Comparison of ENCODE assay signal across 7 mouse cellular contexts in genomic region chr19:5510031-5511026, GRCm38 (mm10). TPM values are rescaled to one million over a fixed set of nuclear protein-coding genes. Genes with fewer than 3 reads are reported as not detected.
DNase-seq lines count a peak whose midpoint lies in the region; ATAC-seq lines count a peak whose summit lies in the region.

Gene Snx32 (minus strand): TSS chr19:5510538.

- peaks cover 10% of the 10 kb centered on the region for H3K4me1 ChIP-seq in intestine, embryonic 15.5 days (replicated peaks)
- H3K4me1 ChIP-seq in midbrain, embryonic 11.5 days (ENCODE audit: control insufficient read depth, insufficient read depth, low read length): peaks cover 12% of the 10 kb centered on the region

- peak; percentile 99 for DNase-seq in adrenal gland, adult 2 months
- peak; percentile 92 for DNase-seq in embryo, embryonic 11.5 days (ENCODE audit: low read depth, low spot score)
- peak; percentile 93 to 98 for DNase-seq in gastrocnemius, postnatal 36 days
- peak; percentile 97 to 98 for DNase-seq in left cerebral cortex, postnatal 36 days (ENCODE audit: low spot score in 2 of 2)
- peak; percentile 97 for DNase-seq in midbrain, embryonic 11.5 days (ENCODE audit: low spot score, missing footprints)
- peak; percentile 100 for DNase-seq in skeletal muscle tissue, adult 2 months (ENCODE audit: low read depth, low spot score)

- H3K4me2 ChIP-seq in intestine, embryonic 15.5 days (replicated peaks): peak within 1 kb of the TSS; percentile 87
- peak within 1 kb of the TSS; percentile 72 for H3K4me2 ChIP-seq in midbrain, embryonic 11.5 days

- no peaks in the 10 kb centered on the region for H3K9me3 ChIP-seq in intestine, embryonic 15.5 days
- peaks cover 3% of the 10 kb centered on the region; the same call in 1 of the 2 replicates for H3K9me3 ChIP-seq in midbrain, embryonic 11.5 days (ENCODE audit: control insufficient read depth, low read length)

- H3K4me3 ChIP-seq in intestine, embryonic 15.5 days (replicated peaks): peak within 1 kb of the TSS; percentile 52
- peak within 1 kb of the TSS; percentile 42 for H3K4me3 ChIP-seq in midbrain, embryonic 11.5 days (ENCODE audit: low read depth, low read length)

- 2% methylated on average over 47 of the region's 47 CpGs for WGBS in intestine, embryonic 15.5 days
- WGBS in midbrain, embryonic 11.5 days: 3% methylated on average over 47 of the region's 47 CpGs

- peak; percentile 99 for ATAC-seq in intestine, embryonic 15.5 days
- peak; percentile 100 for ATAC-seq in midbrain, embryonic 11.5 days (ENCODE audit: low FRiP score)

- peak within 1 kb of the TSS; percentile 54; the same call in 1 of the 2 replicates for H3K27ac ChIP-seq in intestine, embryonic 15.5 days
- H3K27ac ChIP-seq in midbrain, embryonic 11.5 days (ENCODE audit: low read depth, low read length): no peak within 1 kb of the TSS

- intact Hi-C loops in gastrocnemius, postnatal 36 days (cut with DNase I): no loop called here
- intact Hi-C loops in left cerebral cortex, postnatal 36 days (cut with DNase I): loop anchor here (2.0 kb wide), 1 partner anchor 20 kb away; the partner anchor contains the start of gene Cfl1

- H3K9ac ChIP-seq in intestine, embryonic 15.5 days: peak within 1 kb of the TSS; percentile 56
- H3K9ac ChIP-seq in midbrain, embryonic 11.5 days (ENCODE audit: low read length): peak within 1 kb of the TSS; percentile 68

- no peaks in the 10 kb centered on the region for H3K27me3 ChIP-seq in intestine, embryonic 15.5 days (replicated peaks)
- no peaks in the 10 kb centered on the region for H3K27me3 ChIP-seq in midbrain, embryonic 11.5 days (ENCODE audit: control insufficient read depth, insufficient read depth, low read length)

- H3K36me3 ChIP-seq in intestine, embryonic 15.5 days: no peaks in the 10 kb centered on the region
- no peaks in the 10 kb centered on the region for H3K36me3 ChIP-seq in midbrain, embryonic 11.5 days (ENCODE audit: control insufficient read depth, insufficient read depth, low read length)

RNA-seq across cellular contexts. Expression of gene Snx32, which starts in this region (rescaled TPM):
- total RNA-seq in adrenal gland, adult 2 months (2021): 10 to 100 TPM; 12.2 to 14.1 TPM
- polyA plus RNA-seq in adrenal gland, adult 2 months (2012; rRNA removed): 13.0 and 15.0 TPM in 2 replicates
- 1 to 10 TPM; 5.2 to 7.8 TPM for total RNA-seq in gastrocnemius, postnatal 36 days (2021)
- 7.2 and 8.0 TPM in 2 replicates for polyA plus RNA-seq in intestine, embryonic 15.5 days (2015; fragmentation: Nextera tagmentation; extraction: Ambion mirVana)
- total RNA-seq in left cerebral cortex, postnatal 36 days (2021): 10 to 100 TPM; 77.2 to 89.0 TPM
- polyA plus RNA-seq in midbrain, embryonic 11.5 days (2014; fragmentation: Nextera tagmentation; extraction: Ambion mirVana): 17.9 and 20.3 TPM in 2 replicates

Comparison
In these comparisons a context has a peak if more than half of its experiments do, and no peak if none do; other contexts are left out.
1. RNA of gene Snx32 (total RNA-seq): 77.2 to 89.0 TPM in left cerebral cortex, postnatal 36 days; 12.2 to 14.1 TPM in adrenal gland, adult 2 months and 5.2 to 7.8 TPM in gastrocnemius, postnatal 36 days; every median in the first group is over 4 times any median in the second.
2. Peak in every context shown above with its lines, with median percentiles within 50 percentile points of each other: DNase-seq.